Mouse (Mus musculus) macrophage (primary cell): Measurements from ENCODE around the gene Hacd4. TPM values are rescaled to one million over a fixed set of nuclear protein-coding genes. Genes with fewer than 3 reads are reported as not detected.
"Not testable (repeated sequence)": the region's sequence is repeated elsewhere in the genome, so short reads cannot be mapped to it uniquely, and the experiment has no call there.

Experiments
- H3K27ac ChIP-seq: fragments of 350-480 bp; formaldehyde crosslinking; 2 replicates; pipeline ENCODE4 v1.9.0; 2021
- H3K36me3 ChIP-seq: fragments of 350-480 bp; formaldehyde crosslinking; 2 replicates; pipeline ENCODE4 v1.9.0; 2021; ENCODE audit errors: inconsistent target
- H3K4me3 ChIP-seq: fragments of 350-480 bp; formaldehyde crosslinking; 2 replicates; pipeline ENCODE4 v1.9.0; 2021; ENCODE audit errors: inconsistent target
- H3K79me2 ChIP-seq: fragments of 350-480 bp; formaldehyde crosslinking; 2 replicates; pipeline ENCODE4 v1.9.0; 2021; ENCODE audit errors: inconsistent target
- WGBS: methylation state at CpG from one replicate; pipeline ENCODE4 v1.1.7; 2026; ENCODE audit warnings: inconsistent platforms; ENCODE audit not compliant: missing documents; 5-methylcytosine and 5-hydroxymethylcytosine counted together
- polyA plus RNA-seq: library from polyadenylated mRNA; stranded (reverse); fragments of 250-400 nt; gene quantifications from 3 replicates; pipeline ENCODE4 v1.2.4, GENCODE M21; 2018; ENCODE audit warnings: inconsistent platforms

The Hacd4 gene
- polyA plus RNA-seq, 1 experiment from 2014 or later = 180 TPM

- WGBS = 70% methylated on average over 4 of the region's 4 CpGs
- Histone ChIP-seq H3K4me3 (no peak overlapping the region), H3K36me3 (peaks cover 23% of the 10 kb centered on the region; the same call in 1 of the 2 replicates), H3K79me2 (no peaks in the 10 kb centered on the region), H3K27ac (0 out of 2 replicates have a peak overlapping the region, but pooled peaks have one; percentile 17)
These were observed 31.6 kb downstream of the Hacd4 start for GRCm38 (mm10) chr4:88406887-88407696.

GRCm38 (mm10) chr4:88402884-88403283, 35.8 kb downstream of the Hacd4 start:
- 94% methylated on average over 6 of the region's 6 CpGs for WGBS
- Histone ChIP-seq H3K27ac (no peak overlapping the region), H3K36me3 (no peaks in the 10 kb centered on the region), H3K4me3 (no peak overlapping the region), H3K79me2 (no peaks in the 10 kb centered on the region)

GRCm38 (mm10) chr4:88400992-88401313, 37.8 kb downstream of the Hacd4 start:
- no peaks in the 10 kb centered on the region for H3K36me3 ChIP-seq
- WGBS = 97% methylated on average over 7 of the region's 7 CpGs
- H3K79me2 ChIP-seq = no peaks in the 10 kb centered on the region
- H3K4me3 ChIP-seq = no peak overlapping the region
- no peak overlapping the region for H3K27ac ChIP-seq

DNA sequence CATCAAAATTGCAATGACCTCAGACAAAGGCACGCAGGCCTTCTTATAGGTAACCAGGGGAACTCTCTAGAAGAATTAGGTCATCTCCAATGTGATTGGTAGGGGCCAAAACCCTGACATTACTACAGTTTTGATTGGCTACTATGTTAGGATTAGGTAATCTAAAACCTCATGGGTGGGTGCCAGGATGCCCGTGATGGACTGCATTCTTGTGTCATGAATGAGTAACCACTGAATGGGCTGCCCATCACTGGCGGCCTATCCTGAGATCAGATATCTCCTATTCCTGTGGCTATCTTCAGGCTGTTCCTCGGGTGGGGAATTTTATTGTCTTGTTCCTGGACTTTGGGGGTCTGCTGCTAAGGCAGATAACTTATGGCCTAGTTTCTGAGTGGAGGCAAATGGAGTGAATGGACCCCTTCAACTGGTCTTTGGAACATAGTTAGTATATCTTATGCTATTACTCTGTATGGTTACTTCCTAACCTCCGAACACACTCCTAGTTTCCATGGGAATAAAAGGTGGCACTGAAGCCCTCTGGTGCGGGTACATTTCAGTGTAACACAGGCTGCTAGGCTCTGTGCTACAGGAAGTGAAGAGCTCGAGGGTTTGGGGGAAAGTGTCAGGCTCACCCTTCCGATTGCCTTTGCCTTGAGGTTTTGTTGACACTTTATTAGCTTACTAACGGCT, 38.3 kb downstream of the Hacd4 start:
- Histone ChIP-seq H3K36me3 (no peaks in the 10 kb centered on the region), H3K4me3 (no peak overlapping the region), H3K79me2 (no peaks in the 10 kb centered on the region), H3K27ac (no peak overlapping the region)
- WGBS = 91% methylated on average over 9 of the region's 9 CpGs

DNA sequence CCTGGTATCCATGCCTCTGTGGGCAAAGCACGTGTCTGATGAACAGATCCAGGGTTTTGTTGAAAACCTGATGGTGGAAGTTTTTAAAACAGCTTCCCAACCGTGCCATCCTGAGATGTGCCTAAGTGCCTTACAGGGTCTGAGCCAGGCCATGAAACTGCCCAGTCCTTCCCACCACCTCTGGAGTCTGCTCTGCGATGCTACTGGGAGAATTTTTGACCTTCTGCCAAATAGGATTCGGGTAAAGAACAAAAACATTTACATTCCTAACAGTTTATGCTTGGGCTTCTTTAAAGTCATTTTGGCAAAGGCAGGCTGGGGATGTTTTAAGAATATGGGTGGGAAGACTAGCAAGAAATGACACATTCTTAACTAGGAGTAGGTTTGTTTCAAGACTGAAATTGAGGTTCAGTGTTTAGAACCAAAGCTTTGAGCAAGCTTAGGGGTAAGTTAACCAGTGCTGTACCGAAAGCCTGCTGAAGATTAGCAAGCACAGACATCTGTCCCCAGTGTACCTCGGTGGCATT, 41.7 kb downstream of the Hacd4 start:
- Histone ChIP-seq H3K4me3 (no peak overlapping the region), H3K36me3 (no peaks in the 10 kb centered on the region), H3K79me2 (no peaks in the 10 kb centered on the region), H3K27ac (no peak overlapping the region)
- 95% methylated on average over 6 of the region's 6 CpGs for WGBS

GRCm38 (mm10) chr4:88395717-88396116, 43.0 kb downstream of the Hacd4 start:
- no peak overlapping the region for H3K27ac ChIP-seq
- no peak overlapping the region for H3K4me3 ChIP-seq
- H3K79me2 ChIP-seq = no peaks in the 10 kb centered on the region
- 5% methylated on average over 3 of the region's 3 CpGs for WGBS
- H3K36me3 ChIP-seq = no peaks in the 10 kb centered on the region

GRCm38 (mm10) chr4:88390596-88390995, 48.1 kb downstream of the Hacd4 start:
- WGBS = 85% methylated on average over 1 of the region's 1 CpGs
- peak overlapping the region; percentile 38 for H3K27ac ChIP-seq
- not testable (repeated sequence) for H3K36me3 ChIP-seq

DNA sequence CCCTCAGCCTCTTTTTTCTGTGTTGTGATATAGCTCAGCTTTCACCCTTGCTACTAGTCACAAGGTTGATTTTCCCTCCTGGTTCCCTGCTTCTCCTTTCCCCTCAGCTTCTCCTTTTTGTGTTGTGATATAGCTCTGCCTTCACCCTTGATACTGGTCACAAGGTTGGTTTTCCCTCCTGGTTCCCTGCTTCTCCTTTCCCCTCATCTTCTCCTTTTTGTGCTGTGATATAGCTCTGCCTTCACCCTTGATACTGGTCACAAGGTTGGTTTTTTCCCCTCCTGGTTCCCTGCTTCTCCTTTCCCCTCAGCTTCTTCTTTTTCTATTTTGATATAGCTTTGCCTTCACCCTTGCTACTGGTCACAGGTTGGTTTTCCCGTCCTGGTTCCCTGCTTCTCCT, 48.7 kb downstream of the Hacd4 start:
- 14% methylated on average over 1 of the region's 1 CpGs for WGBS
- H3K4me3 ChIP-seq = no peak overlapping the region
- peak overlapping the region; percentile 38 for H3K27ac ChIP-seq
- H3K36me3 ChIP-seq = no peaks in the 10 kb centered on the region
- H3K79me2 ChIP-seq = no peaks in the 10 kb centered on the region

More at GRCm38 (mm10) chr4:88390596-88390995, 48.1 kb downstream of the Hacd4 start:
- H3K4me3 ChIP-seq, H3K79me2 ChIP-seq: not testable (repeated sequence)

- Histone ChIP-seq H3K27ac (no peak overlapping the region), H3K79me2 (no peaks in the 10 kb centered on the region), H3K4me3 (no peak overlapping the region), H3K36me3 (no peaks in the 10 kb centered on the region)
- WGBS = 94% methylated on average over 18 of the region's 18 CpGs
These were observed 66.2 kb downstream of the Hacd4 start for GRCm38 (mm10) chr4:88372293-88373224.

- 98% methylated on average over 8 of the region's 8 CpGs for WGBS
- Histone ChIP-seq H3K27ac (no peak overlapping the region), H3K36me3 (no peaks in the 10 kb centered on the region), H3K79me2 (no peaks in the 10 kb centered on the region), H3K4me3 (no peak overlapping the region)
These were observed 67.9 kb downstream of the Hacd4 start for GRCm38 (mm10) chr4:88370819-88371218.

GRCm38 (mm10) chr4:88369951-88370350, 68.8 kb downstream of the Hacd4 start:
- Histone ChIP-seq H3K79me2 (no peaks in the 10 kb centered on the region), H3K4me3 (no peak overlapping the region), H3K36me3 (no peaks in the 10 kb centered on the region), H3K27ac (no peak overlapping the region)
- 95% methylated on average over 6 of the region's 6 CpGs for WGBS

GRCm38 (mm10) chr4:88357431-88357830, 81.3 kb downstream of the Hacd4 start:
- Histone ChIP-seq H3K36me3 (no peaks in the 10 kb centered on the region), H3K79me2 (no peaks in the 10 kb centered on the region), H3K27ac (no peak overlapping the region), H3K4me3 (no peak overlapping the region)
- WGBS = 46% methylated on average over 3 of the region's 3 CpGs

- 83% methylated on average over 2 of the region's 2 CpGs for WGBS
- Histone ChIP-seq H3K4me3 (no peak overlapping the region), H3K27ac (no peak overlapping the region), H3K36me3 (no peaks in the 10 kb centered on the region), H3K79me2 (no peaks in the 10 kb centered on the region)
These were observed 82.1 kb downstream of the Hacd4 start for GRCm38 (mm10) chr4:88356652-88357051.

DNA sequence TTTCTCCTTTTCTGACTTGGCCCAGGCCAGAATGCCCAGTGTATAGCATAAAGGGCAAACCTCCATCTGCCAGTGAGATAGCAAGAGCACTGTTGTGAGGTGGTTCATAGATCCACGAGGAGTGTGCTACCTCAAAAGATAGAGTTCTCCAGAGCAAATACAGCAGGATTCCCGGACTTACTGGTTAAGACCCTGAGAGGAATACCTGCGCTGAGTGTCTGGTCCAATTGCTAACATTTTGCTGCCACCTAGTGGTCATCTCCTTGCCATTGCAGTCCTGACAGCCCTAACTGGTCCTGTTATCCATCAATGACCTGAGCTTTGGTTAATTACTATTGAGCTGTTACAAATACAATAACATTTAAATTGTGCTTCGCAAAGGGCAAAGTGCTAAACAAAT, 87.8 kb downstream of the Hacd4 start:
- Histone ChIP-seq H3K27ac (no peak overlapping the region), H3K4me3 (no peak overlapping the region), H3K36me3 (no peaks in the 10 kb centered on the region), H3K79me2 (no peaks in the 10 kb centered on the region)
- 0% methylated on average over 4 of the region's 4 CpGs for WGBS
